Mouse (Mus musculus): ENCODE measurements at regions not wholly inside any gene's neighbourhood (a gene's known extent, or its start where the extent isn't known, plus 50 kb on each side); places are given as distances from the start of the nearest gene placed in this dataset.

- DNase-seq (ENCODE audit: low spot score): no peak
Measured at GRCm38 (mm10) chr5:133106691-133107354, 563.7 kb upstream of the Auts2 start.

DNA sequence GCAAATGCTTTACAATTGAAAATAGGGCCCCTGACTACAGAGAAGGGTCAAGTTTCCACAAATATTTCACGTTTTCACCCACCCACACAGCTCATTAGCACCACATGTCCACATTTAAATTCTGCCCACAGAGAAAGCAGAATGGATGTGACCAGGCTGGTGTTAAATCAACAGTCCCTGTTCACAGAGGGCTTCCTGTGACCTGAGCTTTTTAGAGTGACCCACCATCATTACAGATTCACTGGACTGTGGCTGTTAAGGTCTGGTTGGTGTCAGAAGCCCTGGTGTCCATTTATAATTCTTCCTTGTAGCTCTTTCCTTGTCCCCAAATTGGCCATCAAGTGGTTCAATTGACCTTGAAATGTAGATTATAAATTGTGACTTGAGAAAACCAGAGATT lies 553.2 kb upstream of the Auts2 start:
- no peak for DNase-seq (ENCODE audit: low spot score)

DNA sequence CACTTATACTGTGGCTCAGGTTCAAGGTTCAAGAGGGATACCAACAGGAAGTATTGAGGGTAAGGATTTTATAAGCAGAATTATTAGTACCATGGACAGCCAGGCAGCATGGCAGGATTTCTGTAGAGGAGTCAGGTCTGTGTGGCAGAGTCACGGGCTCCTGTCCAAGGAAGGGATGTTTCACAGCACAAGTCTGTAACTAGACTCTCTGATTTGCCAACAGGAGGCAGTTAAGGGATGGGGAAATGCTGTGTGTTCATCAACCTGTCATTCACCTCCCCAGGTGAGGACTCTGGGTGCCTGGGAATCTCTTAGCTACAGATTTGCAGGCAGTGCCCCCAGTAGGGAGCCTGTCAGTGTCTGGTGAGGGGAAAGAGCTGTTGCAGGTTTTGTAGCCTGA lies 541.7 kb upstream of the Auts2 start:
- no peak for DNase-seq (ENCODE audit: low spot score)

DNA sequence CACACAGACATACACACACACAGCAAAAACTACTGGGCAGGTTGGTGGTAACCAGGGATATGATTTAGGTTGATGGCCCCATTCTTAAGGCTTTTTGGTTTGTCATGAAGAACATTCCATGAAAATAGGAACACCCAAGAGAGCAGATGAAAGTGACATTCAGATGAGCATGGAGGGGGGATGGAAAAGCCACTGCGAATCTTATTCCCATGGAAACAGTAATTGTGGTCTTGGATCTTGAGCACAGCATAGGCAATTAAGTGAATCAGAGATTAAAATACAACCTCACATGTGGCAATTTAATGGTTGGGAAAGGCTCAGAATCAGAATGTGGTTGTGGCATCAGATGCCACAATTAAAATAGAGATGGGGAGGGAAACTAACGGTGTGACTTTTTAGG lies 537.6 kb upstream of the Auts2 start:
- DNase-seq (ENCODE audit: low spot score): no peak

DNA sequence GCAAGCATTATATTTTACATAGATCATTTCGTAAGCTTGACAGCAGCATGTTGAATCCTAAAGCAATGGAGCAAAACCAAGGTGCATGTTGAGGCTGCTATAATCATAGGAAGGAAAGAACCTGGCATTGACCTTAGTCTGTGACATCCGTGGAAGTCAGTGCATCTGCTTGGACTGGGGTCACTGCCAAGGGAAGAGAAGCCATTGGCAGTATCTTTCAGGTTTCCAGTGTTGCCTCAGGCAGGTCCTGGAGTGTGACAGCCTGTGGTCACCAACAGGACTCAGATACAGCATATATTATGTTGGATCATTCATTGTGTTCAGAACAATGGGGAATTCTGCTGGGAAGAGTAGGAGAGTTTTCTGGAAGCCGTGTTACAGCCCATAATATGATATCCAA lies 535.8 kb upstream of the Auts2 start:
- DNase-seq (ENCODE audit: low spot score): no peak

DNA sequence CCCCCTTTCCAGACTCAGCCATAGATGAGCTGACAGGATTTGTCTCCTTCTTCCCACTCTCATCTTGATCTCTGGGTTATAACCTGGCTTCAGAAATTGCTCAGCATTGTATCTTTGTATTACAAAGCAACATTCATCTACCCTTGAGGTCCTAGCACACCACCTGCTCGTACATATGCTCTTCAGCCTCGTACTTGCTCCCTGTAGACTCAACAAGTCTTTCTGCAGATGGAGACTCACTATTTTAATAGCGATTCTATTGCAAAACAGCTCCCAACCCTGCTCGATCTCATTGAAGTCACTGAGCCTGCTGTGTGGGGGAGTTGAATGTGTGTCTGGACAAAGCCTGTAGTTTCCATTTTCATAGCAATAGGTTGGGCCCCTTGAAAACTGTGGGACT lies 535.2 kb upstream of the Auts2 start:
- no peak for DNase-seq (ENCODE audit: low spot score)

- no peak for DNase-seq (ENCODE audit: low spot score)
Measured at GRCm38 (mm10) chr5:133073317-133073716, 530.2 kb upstream of the Auts2 start.

DNA sequence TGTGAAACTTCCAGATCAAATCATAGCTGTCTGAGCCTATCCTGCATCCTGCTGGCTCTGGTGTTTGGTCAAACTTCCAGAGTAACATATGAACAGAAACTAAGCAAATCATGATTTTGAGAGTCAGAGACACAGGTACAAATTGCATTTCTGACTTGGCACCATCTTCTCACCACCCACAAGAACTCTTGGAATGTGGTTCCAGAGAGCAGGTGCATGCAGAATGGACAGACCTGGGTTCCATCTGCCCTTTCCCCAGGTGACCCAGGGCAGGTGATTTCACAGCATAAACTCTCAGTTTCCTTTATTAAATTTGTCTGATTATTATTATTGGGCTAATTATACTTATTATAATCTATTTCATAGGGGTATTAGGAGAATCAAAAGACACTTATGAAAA lies 527.0 kb upstream of the Auts2 start:
- no peak for DNase-seq (ENCODE audit: low spot score)

DNA sequence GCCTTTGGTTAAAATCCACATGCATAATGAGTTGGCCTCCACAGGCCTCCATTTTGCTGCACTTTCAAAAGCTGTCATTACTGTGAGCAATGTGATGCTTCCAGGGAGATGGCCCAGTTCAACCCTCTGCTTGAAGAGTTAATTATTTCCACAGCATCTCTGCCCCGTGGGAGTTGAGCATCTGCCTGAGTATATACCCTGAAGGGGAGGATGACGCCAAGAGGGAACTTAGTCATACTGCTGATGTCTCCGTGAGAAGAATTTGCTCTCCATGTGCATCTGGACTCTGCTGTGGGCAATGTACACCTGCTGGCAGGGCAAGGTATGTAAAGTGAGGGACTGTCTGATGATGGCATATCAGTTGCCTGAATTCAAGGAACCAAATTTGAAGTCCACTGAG lies 519.3 kb upstream of the Auts2 start:
- DNase-seq (ENCODE audit: low spot score): no peak

GRCm38 (mm10) chr5:133047456-133047855 lies 504.3 kb upstream of the Auts2 start:
- no peak for DNase-seq (ENCODE audit: low spot score)

DNA sequence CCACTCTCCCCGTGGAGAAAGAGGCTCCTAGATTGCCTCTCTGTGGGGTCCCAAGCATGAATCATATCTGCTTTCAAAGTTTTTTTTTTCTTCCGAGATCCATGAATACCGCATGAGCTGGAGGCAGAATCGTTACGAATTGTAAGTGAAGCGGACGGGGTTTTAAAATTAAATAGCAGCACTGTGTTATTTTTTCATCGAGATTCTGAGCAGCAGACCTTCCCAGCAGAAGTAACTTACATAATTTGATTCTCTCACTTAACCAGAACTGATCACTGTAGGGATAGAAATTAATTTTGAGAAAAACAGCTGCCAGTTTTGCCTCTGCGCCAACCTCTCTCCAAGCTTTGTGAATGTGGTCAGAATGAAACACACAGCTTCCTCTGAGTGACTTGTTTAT lies 502.5 kb upstream of the Auts2 start:
- no peak for DNase-seq (ENCODE audit: low spot score)

DNA sequence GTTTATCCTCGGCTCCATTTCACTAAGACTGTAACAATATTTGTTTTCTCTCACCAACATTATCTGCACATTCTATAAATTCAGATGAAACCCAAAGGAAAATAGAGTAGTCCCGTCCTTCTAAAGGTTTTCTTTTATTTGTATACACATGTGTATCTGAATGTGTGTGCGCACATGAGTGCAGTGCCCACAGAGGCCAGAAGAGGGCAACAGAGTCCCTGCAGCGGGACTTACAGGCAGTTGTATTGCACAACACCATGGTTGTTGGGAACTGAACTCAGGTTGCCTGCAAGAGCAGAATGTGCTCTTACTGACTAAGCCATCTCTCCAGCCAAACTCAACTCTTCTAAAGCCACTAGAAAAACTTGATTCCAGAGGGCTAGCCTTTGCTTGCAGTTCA lies 484.4 kb upstream of the Auts2 start:
- DNase-seq (ENCODE audit: low spot score): no peak

- DNase-seq (ENCODE audit: low spot score): peak; percentile 2
Measured at GRCm38 (mm10) chr5:133025121-133025520, 482.0 kb upstream of the Auts2 start.

GRCm38 (mm10) chr5:133020821-133021220 lies 477.7 kb upstream of the Auts2 start:
- no peak for DNase-seq (ENCODE audit: low spot score)

DNA sequence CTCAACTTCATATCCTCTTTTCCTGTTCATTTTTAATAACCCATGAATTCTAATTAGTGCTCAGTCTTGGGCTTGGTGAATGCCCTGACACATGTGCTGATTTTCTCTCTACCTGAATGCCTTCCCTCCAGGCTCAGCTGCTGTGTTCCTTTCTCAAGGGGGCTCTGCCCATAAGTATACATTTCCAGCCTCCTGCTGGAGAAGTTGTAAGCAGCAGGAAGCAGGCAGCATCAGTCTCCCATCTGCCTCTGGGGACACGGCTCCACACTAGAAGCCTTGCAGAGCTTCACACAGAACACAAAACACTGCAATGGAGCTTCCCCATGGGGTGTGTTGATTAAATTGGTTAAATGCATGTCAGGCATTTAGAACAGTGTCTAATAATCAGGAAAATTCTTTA lies 477.0 kb upstream of the Auts2 start:
- no peak for DNase-seq (ENCODE audit: low spot score)

DNA sequence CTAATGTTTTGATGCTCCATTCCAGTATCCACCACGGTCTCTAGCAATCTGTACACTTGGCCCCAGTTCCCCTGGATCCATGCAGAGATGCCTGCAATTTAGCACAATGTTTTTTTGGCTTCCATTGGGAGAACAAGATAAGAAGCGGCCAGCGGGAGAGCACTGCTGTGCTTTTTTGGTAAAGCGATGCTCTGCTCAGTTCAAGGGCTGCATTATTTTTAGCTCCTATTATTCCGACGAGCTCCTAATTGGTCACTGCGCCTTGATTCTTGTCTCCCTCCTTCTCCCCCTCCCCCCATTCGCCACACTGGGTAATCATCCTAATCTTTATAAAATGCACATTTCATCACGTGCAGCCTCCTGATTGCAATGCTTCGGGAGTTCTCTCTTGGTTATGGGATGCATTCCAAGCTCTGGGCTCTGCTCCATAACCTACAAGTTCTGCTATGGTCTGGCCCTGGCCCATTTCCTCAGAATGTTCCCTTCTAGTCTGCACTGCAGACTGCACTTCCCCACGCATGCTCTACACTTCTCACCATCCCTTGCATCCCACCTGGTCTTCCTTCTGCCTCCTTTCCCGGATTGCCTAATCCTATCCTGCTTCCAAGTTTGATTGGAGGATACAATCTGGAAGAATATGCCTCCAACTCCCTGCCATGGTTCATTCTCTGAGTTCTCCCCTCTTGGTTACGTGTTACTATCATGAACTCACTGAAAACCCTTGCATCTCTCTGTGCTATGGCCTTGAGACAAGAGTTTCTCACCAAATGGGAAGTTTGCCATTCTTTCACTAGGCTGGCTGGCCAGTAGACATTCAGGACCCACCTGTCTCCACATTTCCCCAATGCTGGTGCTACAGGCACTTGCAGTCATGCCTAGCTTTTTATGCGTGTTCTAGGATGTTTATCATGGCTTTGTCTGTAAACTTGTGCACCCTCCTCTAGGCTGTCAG lies 467.8 kb upstream of the Auts2 start:
- peak; percentile 16 for DNase-seq (ENCODE audit: low spot score)

- DNase-seq (ENCODE audit: low spot score): no peak
Measured at GRCm38 (mm10) chr5:132982866-132983265, 439.7 kb upstream of the Auts2 start.

- no peak for DNase-seq (ENCODE audit: low spot score)
Measured at GRCm38 (mm10) chr5:132979013-132979412, 435.9 kb upstream of the Auts2 start.

GRCm38 (mm10) chr5:132975303-132975932 lies 432.3 kb upstream of the Auts2 start:
- no peak for DNase-seq (ENCODE audit: low spot score)

- no peak for DNase-seq (ENCODE audit: low spot score)
Measured at GRCm38 (mm10) chr5:132974876-132975275, 431.7 kb upstream of the Auts2 start.

- DNase-seq (ENCODE audit: low spot score): no peak
Measured at GRCm38 (mm10) chr5:132971046-132971445, 427.9 kb upstream of the Auts2 start.

GRCm38 (mm10) chr5:132969376-132969775 lies 426.2 kb upstream of the Auts2 start:
- no peak for DNase-seq (ENCODE audit: low spot score)

DNA sequence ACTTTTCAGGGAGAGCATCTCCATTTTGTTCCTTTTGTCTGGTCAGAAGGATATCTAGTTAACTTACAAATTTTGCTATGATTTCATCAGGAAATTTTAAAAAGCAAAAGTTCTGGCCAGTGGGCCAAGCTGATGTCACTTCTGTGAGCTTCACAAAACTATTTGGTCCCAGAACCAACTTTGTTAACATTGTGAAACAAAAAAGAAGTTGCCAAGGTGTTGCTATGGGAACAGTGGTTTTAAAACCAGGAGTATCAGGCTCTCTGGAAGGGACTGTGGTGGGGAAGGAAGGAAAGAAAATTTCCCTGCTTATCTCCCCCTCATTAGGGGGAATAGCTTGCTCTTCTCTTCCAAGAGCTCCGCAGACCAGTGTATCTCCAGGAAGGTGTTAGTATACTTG lies 416.8 kb upstream of the Auts2 start:
- DNase-seq (ENCODE audit: low spot score): no peak
